Mouse (Mus musculus) spleen, adult 2 months (tissue): ENCODE measurements around the gene Heyl.

Experiments
- CTCF ChIP-seq: fragments of 200-500 bp; IDR thresholded peaks from 2 replicates; pipeline ENCODE4 v1.5.1; 2011; ENCODE audit warnings: mild to moderate bottlenecking, inconsistent platforms; ENCODE audit not compliant: insufficient read depth, insufficient read length, insufficient replicate concordance; ENCODE audit errors: extremely low read depth
- POLR2A ChIP-seq: fragments of 200-500 bp; IDR thresholded peaks from 2 replicates; pipeline ENCODE4 v1.6.1; 2011; ENCODE audit warnings: low read depth, low read length, inconsistent platforms

- TF ChIP-seq POLR2A (no peak), CTCF (no peak)
Measured at GRCm38 (mm10) chr4:123236431-123237031, 3.2 kb downstream of the Heyl start.
